Mouse (Mus musculus) kidney, adult 2 months (tissue): ENCODE results near the gene Rtn2. TPM values are rescaled to one million over a fixed set of nuclear protein-coding genes. Genes with fewer than 3 reads are reported as not detected.

Experiments
- DNase-seq: peaks from one replicate; pipeline ENCODE4 v3.0.0; 2021
- H3K27ac ChIP-seq: fragments of 200-500 bp; 2 replicates; pipeline ENCODE4 v1.5.1; 2012; ENCODE audit warnings: low read depth, low read length, control low read depth, inconsistent platforms; ENCODE audit not compliant: insufficient read depth
- H3K27me3 ChIP-seq: fragments of 200-500 bp; replicated peaks from 2 replicates; pipeline ENCODE4 v1.6.1; 2012; ENCODE audit warnings: mild to moderate bottlenecking, moderate library complexity, low read length, inconsistent platforms; ENCODE audit not compliant: control insufficient read depth, insufficient read depth
- H3K36me3 ChIP-seq: fragments of 200-500 bp; 2 replicates; pipeline ENCODE4 v1.6.1; 2012; ENCODE audit warnings: mild to moderate bottlenecking, moderate library complexity, low read length, inconsistent platforms; ENCODE audit not compliant: control insufficient read depth, insufficient read depth
- H3K4me1 ChIP-seq: fragments of 200-500 bp; 2 replicates; pipeline ENCODE4 v1.6.1; 2011; ENCODE audit warnings: low read length; ENCODE audit not compliant: control insufficient read depth, insufficient read depth
- H3K4me3 ChIP-seq: fragments of 200-500 bp; 2 replicates; pipeline ENCODE4 v1.5.1; 2011; ENCODE audit warnings: mild to moderate bottlenecking, low read depth, low read length, control low read depth; ENCODE audit not compliant: insufficient read depth
- CTCF ChIP-seq: fragments of 200-500 bp; conservative IDR thresholded peaks from 2 replicates; pipeline ENCODE4 v1.5.1; 2011; ENCODE audit warnings: low read depth, mild to moderate bottlenecking, control low read depth, low read length, moderate library complexity, mixed read lengths; ENCODE audit not compliant: insufficient read depth, insufficient read length
- POLR2A ChIP-seq: fragments of 200-500 bp; IDR thresholded peaks from one replicate; pipeline ENCODE4 v1.6.1; 2011; ENCODE audit warnings: low read depth, low read length, control low read depth
- WGBS: fragments of 180-500 bp; shearing (Covaris S2); methylation state at CpG from one replicate; pipeline ENCODE4 v1.1.7; 2018; 5-methylcytosine and 5-hydroxymethylcytosine counted together
- polyA plus RNA-seq: library from polyadenylated mRNA; depleted of rRNA; stranded (reverse); fragments of >200 nt; gene quantifications from 2 replicates; pipeline ENCODE4 v1.2.3, GENCODE M21; 2012

The Rtn2 gene
- polyA plus RNA-seq, 1 experiment = 19.1 TPM

DNA sequence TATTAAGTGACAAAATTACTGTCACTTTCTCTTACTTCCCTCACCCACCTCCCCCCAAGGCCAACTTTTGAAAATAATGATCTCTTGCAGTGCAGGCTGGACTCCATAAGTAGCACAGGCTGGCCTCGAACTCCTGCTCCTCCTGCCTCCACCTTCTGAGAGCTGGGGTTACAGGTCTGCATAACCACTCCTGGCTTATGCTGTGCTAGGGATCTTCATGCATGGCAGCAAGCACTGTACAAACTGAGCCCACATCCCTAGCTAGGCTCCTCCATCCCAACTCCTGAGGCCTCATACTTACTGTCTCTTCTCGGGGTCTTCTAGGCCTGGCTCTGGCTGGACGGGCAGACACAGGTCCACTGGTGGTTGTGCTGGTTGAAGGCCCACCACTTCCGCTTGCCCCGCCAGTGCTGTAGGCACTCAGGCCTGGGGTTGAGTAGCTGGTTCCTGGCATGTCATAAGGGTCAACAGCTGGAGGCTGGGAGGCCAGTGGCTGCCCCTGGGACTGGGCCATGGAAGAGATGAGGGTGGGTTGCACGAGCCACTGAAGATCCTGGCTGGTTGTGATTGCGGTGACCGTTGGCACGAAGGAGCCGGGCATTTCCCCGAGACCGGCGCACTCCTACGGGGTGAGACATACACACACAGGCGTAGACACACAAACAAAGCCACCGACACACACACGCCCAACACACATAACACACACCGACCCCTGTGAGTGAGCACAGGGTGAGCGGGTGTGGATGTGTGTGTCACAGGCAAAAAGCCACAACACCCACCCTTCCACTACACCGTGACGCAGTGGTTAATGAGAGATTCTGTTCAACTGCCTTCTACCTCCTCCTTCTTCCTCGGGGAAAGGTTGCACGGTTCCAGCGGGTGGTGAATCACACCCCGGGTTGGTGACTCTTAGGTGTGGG, 24.7 kb downstream of the Rtn2 start:
- no peak overlapping the region for H3K4me3 ChIP-seq
- peaks cover 4% of the 10 kb centered on the region; the same call in 1 of the 2 replicates for H3K4me1 ChIP-seq
- TF ChIP-seq CTCF = no peak
- no peak for TF ChIP-seq POLR2A
- no peaks in the 10 kb centered on the region for H3K27me3 ChIP-seq
- no peaks in the 10 kb centered on the region for H3K36me3 ChIP-seq
- H3K27ac ChIP-seq = no peak overlapping the region
- no peak for DNase-seq
- 74% methylated on average over 25 of the region's 25 CpGs for WGBS

DNA sequence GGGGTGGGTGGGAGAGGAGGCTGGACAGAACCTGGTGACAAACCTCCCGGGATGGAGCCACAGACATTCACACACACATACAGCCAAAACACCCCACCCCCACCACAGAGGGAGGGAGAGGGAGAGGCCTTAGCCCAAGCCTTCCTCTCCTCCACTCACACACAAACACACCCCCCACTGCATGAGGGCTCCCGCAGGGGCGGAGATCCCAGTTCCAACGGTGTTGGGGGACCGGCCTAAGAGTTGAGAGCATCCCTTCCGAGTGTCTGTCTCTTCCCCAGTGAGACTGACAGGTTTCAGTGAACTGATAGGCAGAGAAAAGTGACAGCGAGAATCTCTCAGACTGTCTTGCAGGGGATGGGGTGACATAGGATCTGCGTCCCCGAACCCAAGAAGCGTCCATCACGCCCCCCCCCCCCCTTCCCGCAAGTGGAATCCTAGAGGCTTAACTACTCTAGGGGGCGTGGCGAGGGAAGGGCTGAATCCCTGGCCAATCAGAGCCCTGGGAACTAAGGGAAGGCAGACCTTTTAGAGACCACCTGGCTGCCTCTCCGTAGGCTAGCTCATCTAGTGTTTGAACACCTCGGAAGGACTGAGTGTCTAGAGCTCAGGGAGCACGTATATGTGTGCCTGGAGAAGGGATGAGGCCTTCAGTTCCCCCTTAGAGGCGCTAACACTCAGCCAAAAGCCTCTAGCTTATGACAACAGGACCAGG, 25.5 kb downstream of the Rtn2 start:
- WGBS = 4% methylated on average over 18 of the region's 18 CpGs
- H3K36me3 ChIP-seq = no peaks in the 10 kb centered on the region
- peak; percentile 83 for DNase-seq
- peak overlapping the region; percentile 66 for H3K4me3 ChIP-seq
- H3K27ac ChIP-seq = peak overlapping the region; percentile 77
- TF ChIP-seq CTCF (no peak), POLR2A (no peak)
- H3K27me3 ChIP-seq = no peaks in the 10 kb centered on the region
- H3K4me1 ChIP-seq = peaks cover 4% of the 10 kb centered on the region; the same call in 1 of the 2 replicates

GRCm38 (mm10) chr7:19308454-19309277, 26.2 kb downstream of the Rtn2 start:
- Histone ChIP-seq H3K27me3 (no peaks in the 10 kb centered on the region), H3K4me1 (peaks cover 4% of the 10 kb centered on the region; the same call in 1 of the 2 replicates), H3K27ac (peak overlapping the region; percentile 77), H3K4me3 (peak overlapping the region; percentile 66), H3K36me3 (no peaks in the 10 kb centered on the region)
- peak; percentile 97 for DNase-seq
- TF ChIP-seq POLR2A = no peak
- WGBS = under 1% methylated on average over 58 of the region's 58 CpGs

DNA sequence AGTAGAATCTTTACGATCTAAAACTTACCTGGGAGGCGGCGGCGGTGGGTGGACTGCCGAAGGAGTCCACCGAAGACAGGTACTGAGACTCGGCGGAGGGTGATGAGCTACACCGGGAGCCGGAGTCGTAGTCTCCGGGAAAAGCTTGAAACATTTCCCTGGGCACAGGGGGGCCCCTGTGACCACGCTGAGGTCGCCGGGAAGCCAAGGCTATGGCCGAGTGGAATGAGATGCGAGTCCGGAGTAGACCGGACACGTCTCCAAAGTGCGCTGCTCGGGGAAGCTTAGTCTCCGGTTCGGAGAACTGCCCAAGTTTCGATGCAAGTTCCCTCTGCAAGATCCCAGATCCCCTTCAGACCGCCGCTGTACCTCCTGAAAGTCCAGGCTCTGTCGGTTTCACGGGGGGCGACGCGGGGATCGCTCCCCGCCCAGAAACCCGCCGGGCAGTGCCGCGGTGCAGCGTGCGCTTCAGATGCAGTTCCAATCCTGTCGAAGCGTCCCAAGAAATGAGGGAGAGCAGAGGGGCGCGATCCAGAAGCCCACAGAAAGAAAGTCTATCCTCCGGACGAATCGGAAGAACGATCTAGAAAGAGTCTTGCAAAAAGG, 27.0 kb downstream of the Rtn2 start:
- Histone ChIP-seq H3K27ac (no peak overlapping the region), H3K27me3 (no peaks in the 10 kb centered on the region), H3K36me3 (no peaks in the 10 kb centered on the region), H3K4me3 (peak overlapping the region; percentile 56), H3K4me1 (peaks cover 4% of the 10 kb centered on the region; the same call in 1 of the 2 replicates)
- no peak for DNase-seq
- under 1% methylated on average over 48 of the region's 48 CpGs for WGBS
- TF ChIP-seq CTCF (no peak), POLR2A (no peak)

GRCm38 (mm10) chr7:19309884-19310641, 27.6 kb downstream of the Rtn2 start, which contains the start of gene Fosb:
Fosb (minus strand) TSS chr7:19310051.
- peak; percentile 98 for DNase-seq
- no peaks in the 10 kb centered on the region for H3K27me3 ChIP-seq
- no peak within 1 kb of the TSS; the same call in 1 of the 2 replicates for H3K27ac ChIP-seq

GRCm38 (mm10) chr7:19311991-19312390, 29.6 kb downstream of the Rtn2 start:
- 21% methylated on average over 4 of the region's 4 CpGs for whole genome bisulfite sequencing
- peak; percentile 74 for DNase-seq
- no peak overlapping the region for H3K27ac ChIP-seq
- peaks cover 4% of the 10 kb centered on the region; the same call in 1 of the 2 replicates for H3K4me1 ChIP-seq
- no peaks in the 10 kb centered on the region for H3K27me3 ChIP-seq
- no peak overlapping the region for H3K4me3 ChIP-seq
- TF ChIP-seq POLR2A (no peak), CTCF (no peak)
- H3K36me3 ChIP-seq = no peaks in the 10 kb centered on the region

More at GRCm38 (mm10) chr7:19309884-19310641, 27.6 kb downstream of the Rtn2 start, which contains the start of gene Fosb:
- TF ChIP-seq CTCF = peak; percentile 27; the same call in 1 of the 2 replicates
- TF ChIP-seq POLR2A = no peak
- Histone ChIP-seq H3K4me3 (peak within 1 kb of the TSS; percentile 94), H3K4me1 (peaks cover 4% of the 10 kb centered on the region; the same call in 1 of the 2 replicates), H3K36me3 (no peaks in the 10 kb centered on the region)
- WGBS = under 1% methylated on average over 49 of the region's 49 CpGs
